Mouse (Mus musculus): ENCODE data around the gene C8g. TPM values are rescaled to one million over a fixed set of nuclear protein-coding genes. Genes with fewer than 3 reads are reported as not detected.
A peak's percentile ranks its signal among the peaks of the same experiment; 100 is the strongest.

C8g gene
- polyA plus RNA-seq, 1 experiment from 2014 or later: 5.2 TPM

DNA sequence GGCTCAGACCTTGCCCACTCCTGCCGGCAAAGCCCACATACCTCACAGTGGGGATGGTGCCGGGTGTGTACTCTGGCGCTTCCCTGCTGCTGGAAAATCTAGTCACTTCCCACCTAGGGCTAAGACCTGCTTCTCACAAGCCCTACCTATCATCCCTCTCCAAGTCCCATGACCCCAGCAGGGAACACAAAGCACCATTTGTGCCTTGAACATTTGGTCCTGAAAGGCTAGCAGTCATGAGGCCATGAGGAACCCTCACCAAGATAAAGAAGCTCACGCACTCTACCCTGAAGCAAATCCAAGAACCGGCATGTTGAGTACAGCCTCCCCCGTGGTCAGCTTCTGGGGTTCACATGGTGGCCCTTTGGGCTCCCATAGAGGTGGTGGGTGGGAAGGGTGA lies 31.6 kb downstream of the C8g start, which contains the start of gene Ptgds:
Gene Ptgds, minus strand, starts transcription at position 78 of the 400 bp plus-strand sequence.
- H3K27ac ChIP-seq (replicated peaks): no peak within 1 kb of the TSS; the same call in 1 of the 2 replicates
- H3K9me3 ChIP-seq (replicated peaks): no peaks in the 10 kb centered on the region
- no peak for DNase-seq (ENCODE audit: low spot score)
- 65% methylated on average over 6 of the region's 6 CpGs for WGBS
- H3K4me3 ChIP-seq: no peak within 1 kb of the TSS
- H3K4me1 ChIP-seq: peaks cover 28% of the 10 kb centered on the region
- no peaks in the 10 kb centered on the region for H3K36me3 ChIP-seq
- H3K27me3 ChIP-seq (ENCODE audit: low read depth, poor library complexity, severe bottlenecking): no peaks in the 10 kb centered on the region

- 80% methylated on average over 10 of the region's 10 CpGs for whole genome bisulfite sequencing
These were observed 32.3 kb downstream of the C8g start for GRCm38 (mm10) chr2:25468962-25469915.

GRCm38 (mm10) chr2:25467606-25468303 lies 33.8 kb downstream of the C8g start:
- no peaks in the 10 kb centered on the region for H3K36me3 ChIP-seq
- no peak overlapping the region for H3K4me3 ChIP-seq
- no peak for DNase-seq (ENCODE audit: low spot score)
- WGBS: 79% methylated on average over 14 of the region's 14 CpGs
- no peaks in the 10 kb centered on the region for H3K9me3 ChIP-seq (replicated peaks)
- peaks cover 28% of the 10 kb centered on the region for H3K4me1 ChIP-seq
- no peaks in the 10 kb centered on the region for H3K27me3 ChIP-seq (ENCODE audit: low read depth, poor library complexity, severe bottlenecking)
- H3K27ac ChIP-seq (replicated peaks): no peak overlapping the region

More at GRCm38 (mm10) chr2:25468962-25469915, 32.3 kb downstream of the C8g start:
- Histone ChIP-seq H3K4me1 (peaks cover 28% of the 10 kb centered on the region), H3K9me3 (replicated peaks) (no peaks in the 10 kb centered on the region), H3K27me3 (ENCODE audit: low read depth, poor library complexity, severe bottlenecking) (no peaks in the 10 kb centered on the region), H3K4me3 (no peak overlapping the region), H3K27ac (replicated peaks) (no peak overlapping the region; the same call in 1 of the 2 replicates), H3K36me3 (no peaks in the 10 kb centered on the region)
- DNase-seq (ENCODE audit: low spot score): no peak

GRCm38 (mm10) chr2:25465816-25466635 lies 35.5 kb downstream of the C8g start:
- Histone ChIP-seq H3K27ac (replicated peaks) (peak overlapping the region; percentile 74), H3K36me3 (no peaks in the 10 kb centered on the region), H3K4me3 (no peak overlapping the region), H3K4me1 (peaks cover 33% of the 10 kb centered on the region), H3K27me3 (ENCODE audit: low read depth, poor library complexity, severe bottlenecking) (no peaks in the 10 kb centered on the region), H3K9me3 (replicated peaks) (no peaks in the 10 kb centered on the region)
- WGBS: 45% methylated on average over 10 of the region's 10 CpGs
- peak; percentile 53 for DNase-seq (ENCODE audit: low spot score)

DNA sequence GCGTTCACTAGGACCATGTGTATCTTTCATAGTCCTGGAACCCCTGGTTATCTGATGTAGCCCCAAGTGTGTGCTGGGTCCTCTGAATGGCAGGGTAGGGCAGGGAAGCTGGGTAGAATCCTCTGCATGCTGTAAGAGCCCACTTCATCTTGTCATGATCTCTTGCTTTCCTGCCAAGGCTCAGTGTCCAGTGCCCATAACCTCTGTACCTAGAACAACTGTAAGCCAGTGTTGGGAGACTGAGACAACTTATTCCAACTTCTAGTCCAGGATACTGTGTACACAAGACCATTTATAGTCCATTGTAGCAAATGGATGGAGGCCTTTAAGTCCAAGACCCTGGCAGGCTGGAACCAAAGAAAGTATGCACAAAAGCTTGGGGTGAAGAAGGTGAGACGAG lies 36.3 kb downstream of the C8g start:
- no peak for DNase-seq (ENCODE audit: low spot score)
- Histone ChIP-seq H3K36me3 (no peaks in the 10 kb centered on the region), H3K4me3 (no peak overlapping the region), H3K4me1 (peaks cover 38% of the 10 kb centered on the region), H3K27ac (replicated peaks) (peak overlapping the region; percentile 74), H3K27me3 (ENCODE audit: low read depth, poor library complexity, severe bottlenecking) (no peaks in the 10 kb centered on the region), H3K9me3 (replicated peaks) (no peaks in the 10 kb centered on the region)
- WGBS: 92% methylated on average over 2 of the region's 2 CpGs

DNA sequence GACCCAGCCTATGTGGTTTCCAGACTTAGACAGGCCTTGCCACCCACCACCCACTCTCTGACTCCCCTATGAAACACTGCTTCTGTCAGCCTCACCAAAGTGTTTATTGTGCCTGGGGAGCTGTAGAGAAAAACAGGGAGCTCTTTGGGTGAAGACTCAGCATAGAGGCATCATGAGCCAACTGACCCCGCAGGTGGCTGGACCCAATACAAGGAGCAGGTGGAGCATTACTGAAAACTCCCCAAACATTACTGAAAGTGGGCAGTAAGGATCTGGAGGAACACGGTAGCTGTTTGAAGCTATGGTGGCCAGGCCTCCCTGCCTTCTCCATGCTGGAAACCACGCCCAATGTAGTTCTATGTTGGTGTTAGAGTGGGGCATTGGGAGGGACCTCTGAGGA lies 37.9 kb downstream of the C8g start:
- no peak for DNase-seq (ENCODE audit: low spot score)
- Histone ChIP-seq H3K27ac (replicated peaks) (no peak overlapping the region), H3K4me3 (no peak overlapping the region), H3K4me1 (peaks cover 50% of the 10 kb centered on the region), H3K36me3 (peaks cover 10% of the 10 kb centered on the region; the same call in 1 of the 2 replicates), H3K27me3 (ENCODE audit: low read depth, poor library complexity, severe bottlenecking) (no peaks in the 10 kb centered on the region), H3K9me3 (replicated peaks) (no peaks in the 10 kb centered on the region)
- WGBS: 84% methylated on average over 3 of the region's 3 CpGs

DNA sequence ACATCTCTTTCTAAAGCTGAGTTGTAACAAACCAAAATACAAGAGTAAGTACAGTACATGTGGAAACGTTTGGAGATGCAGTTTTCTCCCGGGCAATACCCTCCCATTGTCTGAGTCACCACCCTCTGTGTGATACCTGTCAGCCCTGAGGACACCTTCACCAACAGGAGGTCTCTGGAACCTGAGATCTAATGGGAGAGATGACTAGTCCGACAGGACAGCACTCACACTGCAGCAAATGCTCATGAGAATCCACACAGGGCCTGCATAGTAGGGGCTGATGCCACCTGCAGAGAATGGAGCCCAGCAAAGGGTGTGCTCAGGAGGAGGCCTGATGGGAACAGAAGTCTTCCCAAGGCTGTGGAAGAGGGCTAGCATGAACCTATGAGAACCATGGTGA lies 40.1 kb downstream of the C8g start:
- no peaks in the 10 kb centered on the region for H3K27me3 ChIP-seq (ENCODE audit: low read depth, poor library complexity, severe bottlenecking)
- H3K4me1 ChIP-seq: peaks cover 36% of the 10 kb centered on the region
- 25% methylated on average over 3 of the region's 3 CpGs for WGBS
- peak overlapping the region; percentile 73 for H3K4me3 ChIP-seq
- DNase-seq (ENCODE audit: low spot score): no peak
- peak overlapping the region; percentile 87 for H3K27ac ChIP-seq (replicated peaks)
- peaks cover 17% of the 10 kb centered on the region; the same call in 1 of the 2 replicates for H3K36me3 ChIP-seq
- no peaks in the 10 kb centered on the region for H3K9me3 ChIP-seq (replicated peaks)

GRCm38 (mm10) chr2:25460551-25461309 lies 40.8 kb downstream of the C8g start, which contains the start of gene Paxx:
TSS of gene Paxx (minus strand) at chr2:25461094.
- under 1% methylated on average over 48 of the region's 48 CpGs for WGBS
- Histone ChIP-seq H3K4me1 (peaks cover 29% of the 10 kb centered on the region), H3K4me3 (peak within 1 kb of the TSS; percentile 73), H3K9me3 (replicated peaks) (no peaks in the 10 kb centered on the region), H3K27me3 (ENCODE audit: low read depth, poor library complexity, severe bottlenecking) (no peaks in the 10 kb centered on the region), H3K36me3 (peaks cover 17% of the 10 kb centered on the region; the same call in 1 of the 2 replicates), H3K27ac (replicated peaks) (peak within 1 kb of the TSS; percentile 87)
- DNase-seq (ENCODE audit: low spot score): peak; percentile 87

DNA sequence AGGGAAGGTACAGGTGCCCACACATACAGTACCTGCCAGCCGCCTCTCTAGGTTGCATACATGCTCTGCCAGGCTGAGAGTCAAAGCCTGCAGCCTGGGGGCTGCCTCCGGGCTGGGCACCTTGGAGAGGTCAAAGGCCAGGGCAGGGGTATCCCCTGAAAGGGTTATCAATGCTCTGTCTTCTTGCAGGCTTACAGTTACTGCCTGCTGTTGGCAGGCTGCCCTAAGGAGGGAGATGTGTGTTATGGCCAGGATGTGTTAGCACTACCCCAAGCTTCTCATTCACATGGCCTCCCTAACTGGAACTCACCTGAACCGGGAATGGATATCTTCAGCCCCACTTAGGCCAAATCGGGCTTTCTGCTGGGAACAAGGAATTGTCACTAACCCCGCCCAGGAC lies 41.4 kb downstream of the C8g start:
- Histone ChIP-seq H3K27me3 (ENCODE audit: low read depth, poor library complexity, severe bottlenecking) (no peaks in the 10 kb centered on the region), H3K9me3 (replicated peaks) (no peaks in the 10 kb centered on the region), H3K36me3 (peaks cover 17% of the 10 kb centered on the region; the same call in 1 of the 2 replicates), H3K4me1 (peaks cover 25% of the 10 kb centered on the region), H3K4me3 (peak overlapping the region; percentile 73), H3K27ac (replicated peaks) (peak overlapping the region; percentile 87)
- 36% methylated on average over 5 of the region's 5 CpGs for WGBS
- DNase-seq (ENCODE audit: low spot score): no peak

DNA sequence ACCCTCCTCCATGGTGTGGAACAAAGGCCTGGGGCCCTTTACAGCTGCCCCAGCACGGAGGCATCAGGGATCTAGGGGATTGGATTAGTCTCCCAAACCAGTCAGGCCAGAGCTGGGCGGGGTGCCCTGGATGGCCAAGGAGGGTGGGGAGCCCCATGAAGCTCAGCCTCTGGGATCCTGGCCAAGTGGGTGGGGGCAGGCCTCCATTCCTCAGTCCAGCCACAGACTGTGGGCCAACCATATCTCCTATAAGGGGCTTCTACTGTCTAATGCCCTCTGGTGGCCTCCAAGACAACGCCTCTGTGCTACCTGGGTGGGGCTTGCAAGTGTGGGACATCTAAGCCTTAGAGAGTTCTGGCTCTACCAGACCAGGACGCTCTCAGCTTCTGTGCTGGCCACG lies 42.6 kb downstream of the C8g start:
- WGBS: 84% methylated on average over 5 of the region's 5 CpGs
- peaks cover 25% of the 10 kb centered on the region for H3K4me1 ChIP-seq
- no peaks in the 10 kb centered on the region for H3K27me3 ChIP-seq (ENCODE audit: low read depth, poor library complexity, severe bottlenecking)
- H3K27ac ChIP-seq (replicated peaks): no peak overlapping the region
- no peak for DNase-seq (ENCODE audit: low spot score)
- H3K4me3 ChIP-seq: no peak overlapping the region
- no peaks in the 10 kb centered on the region for H3K9me3 ChIP-seq (replicated peaks)
- peaks cover 17% of the 10 kb centered on the region; the same call in 1 of the 2 replicates for H3K36me3 ChIP-seq

- Histone ChIP-seq H3K36me3 (peaks cover 17% of the 10 kb centered on the region; the same call in 1 of the 2 replicates), H3K4me1 (peaks cover 25% of the 10 kb centered on the region), H3K9me3 (replicated peaks) (no peaks in the 10 kb centered on the region), H3K27me3 (ENCODE audit: low read depth, poor library complexity, severe bottlenecking) (no peaks in the 10 kb centered on the region), H3K4me3 (no peak overlapping the region), H3K27ac (replicated peaks) (no peak overlapping the region)
- 84% methylated on average over 9 of the region's 9 CpGs for WGBS
- no peak for DNase-seq (ENCODE audit: low spot score)
These were observed 44.3 kb downstream of the C8g start for GRCm38 (mm10) chr2:25457022-25457896.

Data from midbrain, embryonic 10.5 days (tissue).